Mouse (Mus musculus): ENCODE results near the gene Dpm2. TPM values are rescaled to one million over a fixed set of nuclear protein-coding genes. Genes with fewer than 3 reads are reported as not detected.

Dpm2 gene
- total RNA-seq (2023) = 10 to 100 TPM; 49.9 to 51.1 TPM

DNA sequence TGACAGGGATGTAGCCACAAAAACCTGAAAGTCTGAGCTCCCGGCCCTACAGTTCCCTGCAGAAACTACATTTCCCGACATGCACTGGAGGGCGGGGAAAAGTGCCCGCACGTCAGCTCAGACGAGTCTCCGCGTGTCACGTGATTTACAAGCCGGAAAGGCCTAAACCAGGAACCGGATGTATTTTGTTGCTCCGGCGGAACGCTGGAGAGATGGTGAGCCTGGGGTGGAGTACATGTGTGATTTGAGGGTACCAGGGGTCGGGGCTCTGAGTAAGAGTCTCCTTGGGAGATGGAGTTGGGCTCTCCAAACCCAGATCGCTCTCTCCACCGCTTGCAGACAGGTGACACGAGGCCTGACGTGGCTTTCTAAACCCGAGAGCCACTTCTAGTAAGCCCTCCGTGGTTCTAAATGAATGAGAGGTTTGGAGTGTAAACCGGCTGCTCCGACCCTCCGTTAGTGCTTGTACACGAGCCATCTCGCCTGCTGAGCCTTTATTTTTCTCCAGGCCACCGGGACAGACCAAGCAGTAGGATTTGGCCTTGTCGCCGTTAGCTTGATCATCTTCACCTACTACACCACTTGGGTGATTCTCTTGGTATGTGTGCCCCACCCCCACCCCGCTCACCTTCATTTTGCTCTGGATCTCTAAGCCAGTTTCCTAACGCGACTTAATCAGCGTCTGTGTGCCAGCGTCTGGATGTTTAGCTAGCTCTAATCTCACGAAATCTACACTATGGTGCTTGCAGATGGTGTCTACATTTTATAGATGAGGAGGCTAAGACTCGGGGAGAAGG lies at the start of gene Dpm2:
Gene Dpm2, plus strand, starts transcription at position 161 of the 797 bp plus-strand sequence.

DNA sequence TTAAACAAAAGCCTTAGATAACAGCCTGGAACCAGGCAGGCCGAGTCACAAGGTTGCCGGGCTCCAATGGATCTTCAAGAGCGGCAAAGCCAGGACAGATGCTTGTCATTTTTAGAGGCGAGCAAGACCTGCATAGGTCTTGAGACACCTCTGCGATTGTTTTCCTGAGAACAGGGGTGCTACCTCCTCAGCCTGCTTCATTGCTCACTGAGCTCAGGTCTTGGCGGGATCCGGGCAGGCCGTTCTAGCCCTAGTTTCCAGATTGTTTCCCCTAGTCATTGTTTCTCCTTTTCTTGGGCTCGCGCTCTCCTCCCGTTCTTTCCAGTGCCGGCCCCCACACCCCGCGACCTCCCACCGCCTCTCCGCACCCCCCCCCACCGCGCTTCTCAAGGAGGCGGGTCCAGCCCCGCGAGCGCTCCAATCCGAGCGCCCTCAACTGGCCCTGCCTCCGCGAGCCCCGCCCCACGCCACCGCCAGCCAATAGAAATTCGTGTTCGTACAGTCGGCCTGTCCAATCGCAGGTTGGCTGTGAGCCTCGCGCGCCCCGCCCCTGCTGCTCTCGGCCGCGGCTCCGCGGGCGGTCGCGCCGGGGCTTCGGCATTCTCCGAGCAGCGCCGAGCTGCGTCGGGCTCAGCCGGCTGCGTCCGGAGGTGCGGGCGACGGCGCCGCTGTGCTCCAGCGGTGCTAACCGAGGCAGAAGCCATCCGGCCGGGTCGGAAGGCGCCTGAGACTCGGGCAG lies 35.8 kb upstream of the Dpm2 start, which contains the start of gene Fam102a:
Gene Fam102a, plus strand, starts transcription at position 600 of the 739 bp plus-strand sequence.

DNA sequence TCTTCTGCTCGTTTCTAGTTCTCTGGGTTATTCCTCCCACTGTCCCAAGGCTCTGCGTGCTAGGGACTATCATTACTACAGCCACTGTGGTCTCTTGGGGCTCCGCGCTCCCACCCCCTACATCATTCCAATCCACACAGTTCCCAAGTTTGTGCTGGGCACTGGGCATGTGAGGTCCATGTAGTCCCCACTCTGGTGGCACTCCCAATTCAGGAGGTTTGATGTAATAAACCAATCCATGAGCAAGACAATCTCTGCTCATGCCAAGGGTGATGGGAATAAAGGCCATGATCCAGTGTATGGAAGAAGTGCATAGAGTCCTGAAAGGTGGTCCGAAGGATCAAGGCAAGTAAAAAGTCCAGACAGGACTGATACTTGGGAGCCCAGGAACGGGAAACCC lies 3.8 kb downstream of the Dpm2 start, which contains the start of gene Pip5kl1:
Gene Pip5kl1, plus strand, starts transcription at position 301 of the 400 bp plus-strand sequence.

DNA sequence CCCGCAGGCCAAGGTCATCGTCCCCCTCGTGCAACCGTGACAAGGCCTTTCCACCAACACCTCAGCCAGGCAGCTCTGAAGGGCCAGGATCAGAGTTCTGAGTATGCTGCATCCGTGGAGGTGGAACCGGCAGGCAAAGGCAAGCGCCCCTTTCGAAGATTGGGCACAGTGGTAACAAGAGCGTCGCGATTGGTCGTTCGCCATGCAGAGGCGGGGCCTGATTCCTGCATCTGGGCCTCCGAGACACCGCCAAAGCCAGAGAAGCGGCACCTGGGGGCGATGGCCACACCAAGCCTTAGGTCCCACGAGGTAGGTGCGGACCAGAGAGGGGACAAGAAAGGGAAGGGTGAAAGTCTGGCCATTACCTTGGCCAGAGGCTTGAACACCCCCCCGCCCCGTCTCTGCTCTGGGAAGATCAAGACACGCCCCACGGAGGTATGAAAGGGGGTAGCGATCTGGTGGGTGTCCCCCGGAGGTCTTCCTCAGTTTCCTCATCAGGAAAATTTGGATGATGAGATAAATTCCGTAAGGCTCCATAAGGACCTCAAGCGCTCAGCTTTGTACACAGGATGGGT lies 5.0 kb downstream of the Dpm2 start, which contains the start of gene 9430097D07Rik:
Gene 9430097D07Rik, minus strand, starts transcription at position 99 of the 575 bp plus-strand sequence.

DNA sequence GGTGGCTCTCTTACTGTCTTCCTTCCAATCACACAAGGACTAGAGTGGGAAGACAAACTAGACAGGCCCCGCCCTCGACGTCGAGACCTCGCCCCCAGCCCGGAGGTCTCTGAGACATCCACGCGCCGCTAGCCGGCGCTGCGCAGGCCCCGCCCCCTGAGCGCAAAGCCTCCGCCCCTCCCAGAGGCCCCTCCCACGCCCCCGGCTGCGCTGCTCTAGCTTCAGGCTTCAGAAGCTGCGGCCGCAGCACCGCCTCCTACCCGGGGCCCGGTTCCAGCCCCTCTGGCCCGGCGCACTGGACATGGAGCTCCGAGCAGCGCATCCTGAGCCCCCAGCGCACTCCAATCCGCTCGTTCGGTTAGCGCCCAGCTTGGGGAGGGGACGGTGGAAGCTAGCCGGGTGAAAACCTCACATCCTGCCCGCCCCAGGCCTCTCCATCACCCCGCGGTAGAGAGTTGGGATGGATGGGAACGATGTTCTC lies 16.3 kb downstream of the Dpm2 start, which contains the start of gene St6galnac4:
Gene St6galnac4, plus strand, starts transcription at position 225 of the 481 bp plus-strand sequence.

DNA sequence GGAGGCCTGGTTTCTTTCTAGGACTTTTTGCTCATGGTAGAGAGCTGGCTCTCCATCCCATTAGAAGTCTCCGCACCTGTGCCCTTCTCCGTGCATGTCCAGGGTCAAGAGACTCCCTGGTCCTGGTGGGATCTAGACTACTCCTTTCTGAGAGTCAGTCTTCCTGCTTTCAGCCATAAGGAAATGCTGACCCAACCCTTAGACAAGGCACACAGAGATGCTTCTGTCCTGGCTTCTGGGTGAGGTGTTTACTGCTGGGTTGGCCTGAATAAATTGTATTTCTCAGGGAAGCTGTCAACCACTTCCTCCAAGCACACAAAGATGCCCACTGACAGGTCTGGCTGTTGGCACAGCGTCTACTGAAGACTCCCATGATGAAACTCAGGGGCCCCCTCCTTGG lies 28.8 kb downstream of the Dpm2 start, which contains the start of gene St6galnac6:
Gene St6galnac6, plus strand, starts transcription at position 301 of the 400 bp plus-strand sequence.

DNA sequence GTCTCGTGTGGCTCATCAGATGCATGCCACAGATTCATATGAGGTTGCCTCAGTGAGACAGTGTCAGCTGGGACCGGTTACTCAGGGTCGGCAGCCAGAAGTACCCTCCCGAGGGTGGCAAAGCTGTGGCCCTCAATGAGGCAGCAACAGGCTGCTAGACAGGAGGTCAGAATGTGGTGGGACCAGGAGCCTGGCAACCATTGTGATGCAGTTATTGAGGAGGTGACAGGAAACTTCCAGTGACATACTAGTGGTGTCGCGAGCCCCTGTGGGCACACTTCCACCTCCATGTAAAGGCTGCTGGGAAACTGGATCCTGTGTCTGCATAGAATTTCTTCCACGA lies 50.8 kb downstream of the Dpm2 start, which contains the start of gene Ak1:
Gene Ak1, plus strand, starts transcription at position 242 of the 343 bp plus-strand sequence.

Other genes with a start within 250 kb of the Dpm2 start
- 10 to 100 TPM; 75.1 to 90.9 TPM for gene Ciz1, start 218.5 kb upstream of the Dpm2 start, total RNA-seq (2023)
- under 1 TPM; 0.13 to 0.33 TPM for gene Dnm1, start 217.5 kb upstream of the Dpm2 start, total RNA-seq (2023)
- 10 to 100 TPM; 41.6 to 44.2 TPM for gene 1110008P14Rik, start 188.9 kb upstream of the Dpm2 start, total RNA-seq (2023)
- gene Lcn2, start 182.6 kb upstream of the Dpm2 start, total RNA-seq (2023) = 1,000 to 10,000 TPM; 9,162 to 9,449 TPM
- 10 to 100 TPM; 12.1 to 14.7 TPM for gene Ptges2, start 175.0 kb upstream of the Dpm2 start, total RNA-seq (2023)
- gene Naif1, start 120.4 kb upstream of the Dpm2 start, total RNA-seq (2023) = 1 to 10 TPM; 3.9 to 5.4 TPM
- 10 to 100 TPM in 1 of 2 experiments, 1 to 10 TPM in 1; 9.8 to 13.1 TPM for gene Slc25a25, start 119.4 kb upstream of the Dpm2 start, total RNA-seq (2023)
- 10 to 100 TPM; 13.9 to 14.1 TPM for gene Fam102a, start 35.5 kb upstream of the Dpm2 start, total RNA-seq (2023)
- under 1 TPM; 0.77 to 0.96 TPM for gene Pip5kl1, start 3.9 kb downstream of the Dpm2 start, total RNA-seq (2023)
- not detected for gene 9430097D07Rik, start 4.8 kb downstream of the Dpm2 start, total RNA-seq (2023)
- gene St6galnac4, start 16.2 kb downstream of the Dpm2 start, total RNA-seq (2023) = 10 to 100 TPM; 13.1 to 14.0 TPM
- 10 to 100 TPM; 14.3 to 19.2 TPM for gene St6galnac6, start 28.9 kb downstream of the Dpm2 start, total RNA-seq (2023)
- gene Ak1, start 50.9 kb downstream of the Dpm2 start, total RNA-seq (2023) = under 1 TPM; 0.59 to 0.71 TPM
- gene Eng, start 75.7 kb downstream of the Dpm2 start, total RNA-seq (2023) = 10 to 100 TPM; 11.2 to 14.1 TPM
- gene Fpgs, start 133.3 kb downstream of the Dpm2 start, total RNA-seq (2023) = 10 to 100 TPM in 1 of 2 experiments, 1 to 10 TPM in 1; 8.6 to 14.7 TPM
- gene Cdk9, start 142.2 kb downstream of the Dpm2 start, total RNA-seq (2023) = 100 to 1,000 TPM; 122 to 147 TPM
- 100 to 1,000 TPM; 210 to 224 TPM for gene Sh2d3c, start 150.2 kb downstream of the Dpm2 start, total RNA-seq (2023)
- not detected for gene 6330409D20Rik, start 170.2 kb downstream of the Dpm2 start, total RNA-seq (2023)
- 10 to 100 TPM; 17.1 to 21.4 TPM for gene Tor2a, start 186.4 kb downstream of the Dpm2 start, total RNA-seq (2023)
- not detected for gene Ttc16, start 204.8 kb downstream of the Dpm2 start, total RNA-seq (2023)
- gene Ptrh1, start 204.9 kb downstream of the Dpm2 start, total RNA-seq (2023) = 1 to 10 TPM; 1.7 TPM
- not detected for gene Cfap157, start 213.6 kb downstream of the Dpm2 start, total RNA-seq (2023)

All from neutrophil, adult 83 days (primary cell).